9 mouse cellular contexts compared by ENCODE assay signal in the genomic region with DNA sequence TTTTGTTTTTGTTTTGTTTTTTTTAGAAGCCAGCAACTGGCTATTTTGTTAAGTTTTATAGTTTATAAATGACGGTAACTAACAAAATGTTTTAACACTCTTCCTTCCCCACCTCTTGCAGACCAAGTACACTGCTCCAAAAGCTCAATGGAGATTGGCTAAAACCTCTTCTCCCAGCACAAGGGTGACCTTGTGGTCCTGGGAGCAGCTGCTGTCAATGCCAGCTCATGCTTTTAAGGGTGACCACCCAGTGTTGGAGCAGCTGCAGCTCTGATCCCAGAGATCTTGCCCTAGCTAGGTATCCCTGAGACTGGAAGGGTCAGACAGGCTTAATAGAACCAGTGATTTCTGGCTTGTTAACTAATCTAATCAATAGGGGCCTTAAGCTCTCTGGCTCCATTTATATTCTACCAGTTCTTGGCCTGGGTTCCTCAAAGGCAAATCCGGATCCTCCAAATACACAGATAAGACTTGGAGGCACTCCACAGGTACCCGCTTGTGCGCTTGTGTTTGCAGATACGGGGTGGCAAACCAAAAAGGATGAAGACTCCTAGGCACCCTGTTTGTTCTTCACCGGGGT. TPM values are rescaled to one million over a fixed set of nuclear protein-coding genes. Genes with fewer than 3 reads are reported as not detected.
A peak's percentile ranks its signal among the peaks of the same experiment; 100 is the strongest.
DNase-seq lines count a peak whose midpoint lies in the region; ATAC-seq lines count a peak whose summit lies in the region.
"Had no signal": no experiment of that assay in that cellular context is flagged by ENCODE, and none has a peak within 500 bp of the region (broad histone marks: within the 10 kb centered on the region; RNA-seq: fewer than 3 reads in every experiment).

No protein-coding gene starts in this region.

- H3K9ac ChIP-seq in hindbrain, embryonic 13.5 days: peak overlapping the region; percentile 63; the same call in 1 of the 2 replicates
- no peak overlapping the region; the same call in 1 of the 2 replicates for H3K9ac ChIP-seq in midbrain, embryonic 12.5 days (replicated peaks)

- 0 out of 2 replicates have a peak overlapping the region, but pooled peaks have one; percentile 56 for H3K27ac ChIP-seq in heart, embryonic 10.5 days
- H3K27ac ChIP-seq in hindbrain, embryonic 13.5 days: no peak overlapping the region
- no peak overlapping the region for H3K27ac ChIP-seq in midbrain, embryonic 12.5 days (replicated peaks)

- no peaks in the 10 kb centered on the region; the same call in 1 of the 2 replicates for H3K27me3 ChIP-seq in heart, embryonic 10.5 days (ENCODE audit: insufficient read depth, poor library complexity, severe bottlenecking)
- peaks cover 15% of the 10 kb centered on the region for H3K27me3 ChIP-seq in hindbrain, embryonic 13.5 days
- H3K27me3 ChIP-seq in midbrain, embryonic 12.5 days: peaks cover 18% of the 10 kb centered on the region

- intact Hi-C loops in heart, postnatal 14 days (cut with DNase I): loop anchor here (5.0 kb wide), 1 partner anchor 73 kb away; no protein-coding TSS in a partner anchor

- H3K36me3 ChIP-seq in heart, embryonic 10.5 days: no peaks in the 10 kb centered on the region
- no peaks in the 10 kb centered on the region for H3K36me3 ChIP-seq in hindbrain, embryonic 13.5 days
- no peaks in the 10 kb centered on the region for H3K36me3 ChIP-seq in midbrain, embryonic 12.5 days

- peaks cover 11% of the 10 kb centered on the region; the same call in 1 of the 2 replicates for H3K4me1 ChIP-seq in heart, embryonic 10.5 days
- peaks cover 13% of the 10 kb centered on the region for H3K4me1 ChIP-seq in hindbrain, embryonic 13.5 days (replicated peaks)
- H3K4me1 ChIP-seq in midbrain, embryonic 12.5 days: peaks cover 10% of the 10 kb centered on the region

- peak overlapping the region; percentile 76 for H3K4me2 ChIP-seq in hindbrain, embryonic 13.5 days
- H3K4me2 ChIP-seq in midbrain, embryonic 12.5 days (replicated peaks): peak overlapping the region; percentile 71

- no peaks in the 10 kb centered on the region for H3K9me3 ChIP-seq in heart, embryonic 10.5 days
- H3K9me3 ChIP-seq in hindbrain, embryonic 13.5 days: no peaks in the 10 kb centered on the region
- no peaks in the 10 kb centered on the region for H3K9me3 ChIP-seq in midbrain, embryonic 12.5 days

- 12% methylated on average over 6 of the region's 6 CpGs for WGBS in heart, embryonic 10.5 days
- 22% methylated on average over 6 of the region's 6 CpGs for WGBS in hindbrain, embryonic 13.5 days
- 17% methylated on average over 6 of the region's 6 CpGs for WGBS in midbrain, embryonic 12.5 days

- DNase-seq in heart, embryonic 10.5 days (ENCODE audit: low spot score): no peak
- no peak for DNase-seq in heart, postnatal 14 days
- DNase-seq in adrenal gland, postnatal 14 days: peak; percentile 29
- DNase-seq in adipocyte (ENCODE audit: low spot score): no peak
- no peak for DNase-seq in c-Kit-positive CD71-positive TER-119-positive erythroid progenitor cells, embryonic 14.5 days (ENCODE audit: low spot score)
- DNase-seq in spleen, postnatal 36 days (ENCODE audit: low spot score in 2 of 2): no peak

- ATAC-seq in hindbrain, embryonic 13.5 days (ENCODE audit: low FRiP score): no peak
- peak; percentile 27 for ATAC-seq in midbrain, embryonic 12.5 days (ENCODE audit: low FRiP score, low read depth)

- peak overlapping the region; percentile 60 for H3K4me3 ChIP-seq in heart, embryonic 10.5 days
- peak overlapping the region; percentile 41 for H3K4me3 ChIP-seq in hindbrain, embryonic 13.5 days
- H3K4me3 ChIP-seq in midbrain, embryonic 12.5 days: peak overlapping the region; percentile 43; the same call in 1 of the 2 replicates

RNA-seq across cellular contexts. Expression of gene Slc37a2, which starts 0.9 kb away (rescaled TPM):
- polyA plus RNA-seq in heart, embryonic 10.5 days (2016; fragmentation: Nextera tagmentation; extraction: Ambion mirVana): 1.7 and 2.3 TPM in 2 replicates
- 1 to 10 TPM; 3.0 to 3.1 TPM for total RNA-seq in heart, postnatal 14 days (2021)
- total RNA-seq in adrenal gland, postnatal 14 days (2021): 15.8 and 16.9 TPM in 2 replicates
- 1.0 and 1.7 TPM in 2 replicates for polyA plus RNA-seq in hindbrain, embryonic 13.5 days (2015; fragmentation: Nextera tagmentation; extraction: Ambion mirVana)
- 1.1 TPM in 2 replicates for polyA plus RNA-seq in midbrain, embryonic 12.5 days (2016; fragmentation: Nextera tagmentation; extraction: Ambion mirVana)
- polyA plus RNA-seq: erythroblast, embryonic 14.5 days had no signal

RNA-seq across cellular contexts. Expression of gene Tmem218, which starts 46.6 kb away (rescaled TPM):
- 7.7 and 9.0 TPM in 2 replicates for polyA plus RNA-seq in heart, embryonic 10.5 days (2016; fragmentation: Nextera tagmentation; extraction: Ambion mirVana)
- 1 to 10 TPM; 6.4 to 6.5 TPM for total RNA-seq in heart, postnatal 14 days (2021)
- total RNA-seq in adrenal gland, postnatal 14 days (2021): 5.7 and 6.3 TPM in 2 replicates
- polyA plus RNA-seq in hindbrain, embryonic 13.5 days (2015; fragmentation: Nextera tagmentation; extraction: Ambion mirVana): 10.9 and 11.1 TPM in 2 replicates
- polyA plus RNA-seq in midbrain, embryonic 12.5 days (2016; fragmentation: Nextera tagmentation; extraction: Ambion mirVana): 15.4 and 16.2 TPM in 2 replicates
